Mouse (Mus musculus) limb, embryonic 11.5 days (tissue): ENCODE results near the gene Notch1. TPM values are rescaled to one million over a fixed set of nuclear protein-coding genes. Genes with fewer than 3 reads are reported as not detected.

Experiments
- ATAC-seq: fragments of 200-750 bp; cut with Nextera tagmentation; 2 replicates; pipeline ENCODE4 v1.8.0; 2017; ENCODE audit warnings: low read depth; ENCODE audit not compliant: insufficient number of reproducible peaks, low FRiP score, low TSS enrichment
- DNase-seq: peaks from one replicate; pipeline ENCODE4 v3.0.0-alpha.2; 2015; ENCODE audit warnings: low spot score
- H3K27ac ChIP-seq: fragments of 300-500 bp; sonication (generic); replicated peaks from 2 replicates; pipeline ENCODE4 v1.5.1; 2014; ENCODE audit warnings: low read depth, mild to moderate bottlenecking, low read length
- H3K27me3 ChIP-seq: fragments of 300-500 bp; sonication (generic); 2 replicates; pipeline ENCODE4 v1.6.1; 2014; ENCODE audit warnings: mild to moderate bottlenecking, low read length, mixed read lengths; ENCODE audit not compliant: control insufficient read depth, insufficient read depth
- H3K36me3 ChIP-seq: fragments of 300-500 bp; sonication (generic); 2 replicates; pipeline ENCODE4 v1.6.1; 2014; ENCODE audit warnings: mild to moderate bottlenecking, low read length, moderate library complexity, mixed read lengths; ENCODE audit not compliant: control insufficient read depth, insufficient read depth
- H3K4me1 ChIP-seq: fragments of 300-500 bp; sonication (generic); 2 replicates; pipeline ENCODE4 v1.6.1; 2014; ENCODE audit warnings: low read length, mixed read lengths; ENCODE audit not compliant: control insufficient read depth, insufficient read depth
- H3K4me2 ChIP-seq: fragments of 300-500 bp; sonication (generic); 2 replicates; pipeline ENCODE4 v1.6.1; 2014; ENCODE audit warnings: low read depth, mild to moderate bottlenecking, moderate library complexity; ENCODE audit not compliant: severe bottlenecking
- H3K4me3 ChIP-seq: fragments of 300-500 bp; sonication (generic); 2 replicates; pipeline ENCODE4 v1.5.1; 2014; ENCODE audit warnings: low read depth, low read length
- H3K9ac ChIP-seq: fragments of 300-500 bp; sonication (generic); 2 replicates; pipeline ENCODE4 v1.6.1; 2014; ENCODE audit warnings: mild to moderate bottlenecking, low read length
- H3K9me3 ChIP-seq: fragments of 300-500 bp; sonication (generic); 2 replicates; pipeline ENCODE4 v1.6.1; 2016; ENCODE audit warnings: low read length; ENCODE audit not compliant: control insufficient read depth
- WGBS: fragments of 180-500 bp; shearing (Covaris S2); extraction: QIAGEN DNeasy Blood & Tissue Kit; methylation state at CpG from one replicate; pipeline ENCODE4 v1.1.7; 2014; 5-methylcytosine and 5-hydroxymethylcytosine counted together
- polyA plus RNA-seq: library from polyadenylated mRNA; unstranded; fragments of >200 nt; fragmentation: Nextera tagmentation; extraction: Ambion mirVana; gene quantifications from 2 replicates; pipeline ENCODE4 v1.2.1, GENCODE M21; 2014

Notch1 gene
- polyA plus RNA-seq, 1 experiment from 2014 or later, result 14.5 TPM

DNA sequence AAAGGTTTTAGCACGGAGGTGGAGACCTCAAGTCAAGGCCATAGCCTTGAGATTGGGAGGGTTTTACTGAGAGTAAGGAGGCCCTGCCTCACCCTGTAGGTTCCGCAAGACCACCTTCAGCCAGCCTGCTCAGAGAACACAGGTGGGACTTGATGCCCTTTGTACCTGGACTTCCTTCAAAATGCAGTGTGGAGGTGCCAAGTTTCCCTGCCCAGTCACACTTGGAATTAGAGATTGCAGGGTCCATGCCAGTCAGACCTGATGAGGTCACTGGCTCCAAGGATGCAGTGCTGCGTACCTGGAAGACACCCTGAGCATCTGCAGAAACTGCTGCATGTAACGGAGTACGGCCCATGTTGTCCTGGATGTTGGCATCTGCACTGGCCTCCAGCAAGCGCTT, 53.1 kb downstream of the Notch1 start:
- ATAC-seq (no peak), DNase-seq (no peak)
- Histone ChIP-seq H3K4me1 (peaks cover 14% of the 10 kb centered on the region), H3K27me3 (no peaks in the 10 kb centered on the region), H3K4me2 (no peak overlapping the region), H3K4me3 (no peak overlapping the region), H3K9me3 (no peaks in the 10 kb centered on the region), H3K9ac (no peak overlapping the region), H3K36me3 (peaks cover 24% of the 10 kb centered on the region), H3K27ac (no peak overlapping the region)
- WGBS, result 95% methylated on average over 6 of the region's 6 CpGs

DNA sequence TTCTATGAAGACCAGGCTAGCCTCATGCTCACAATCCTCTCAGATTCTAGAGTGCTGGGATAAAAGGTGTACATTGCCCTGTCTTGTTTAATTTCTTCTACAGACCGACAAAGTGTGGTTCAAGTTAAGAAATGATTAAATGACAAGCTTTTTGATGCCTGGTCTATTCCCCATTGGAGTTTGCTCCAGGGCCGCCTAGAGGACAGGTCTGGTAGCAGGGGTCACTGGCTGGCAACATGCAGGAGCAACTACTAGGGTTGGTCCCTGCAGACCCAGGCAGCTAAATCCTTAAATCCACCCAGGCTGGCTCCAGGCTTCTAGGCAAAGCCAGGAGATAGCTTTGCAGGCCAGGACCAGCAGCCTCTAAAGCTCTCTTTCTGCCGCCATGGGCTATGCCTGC, 53.5 kb downstream of the Notch1 start:
- ATAC-seq (no peak), DNase-seq (no peak)
- Histone ChIP-seq H3K4me1 (peaks cover 17% of the 10 kb centered on the region), H3K4me2 (no peak overlapping the region), H3K36me3 (peaks cover 22% of the 10 kb centered on the region), H3K9ac (no peak overlapping the region), H3K9me3 (no peaks in the 10 kb centered on the region), H3K4me3 (no peak overlapping the region), H3K27me3 (no peaks in the 10 kb centered on the region), H3K27ac (no peak overlapping the region)
- 83% methylated on average over 3 of the region's 3 CpGs for WGBS

DNA sequence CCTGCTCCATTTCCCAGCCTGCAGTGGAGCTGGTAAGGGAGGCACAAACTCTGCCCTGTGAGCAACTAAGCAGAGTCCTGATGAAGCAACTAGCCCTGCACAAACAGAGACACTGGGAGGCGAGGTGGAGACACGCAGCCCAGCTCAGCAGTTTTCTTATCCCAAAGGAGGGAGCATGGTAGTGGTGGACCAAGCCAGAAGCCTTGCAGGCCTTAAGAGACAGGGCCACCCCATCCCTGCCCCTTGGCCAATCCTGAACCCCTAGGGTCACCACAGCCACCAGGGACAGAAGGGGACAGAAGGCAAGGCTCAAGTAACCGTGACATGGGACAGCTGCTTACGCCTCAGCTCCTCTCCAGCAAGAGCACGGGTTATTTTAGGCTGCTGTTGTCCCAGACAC, 54.8 kb downstream of the Notch1 start:
- Histone ChIP-seq H3K27ac (no peak overlapping the region), H3K9ac (no peak overlapping the region), H3K27me3 (no peaks in the 10 kb centered on the region), H3K4me1 (peaks cover 17% of the 10 kb centered on the region), H3K9me3 (no peaks in the 10 kb centered on the region), H3K4me3 (no peak overlapping the region), H3K36me3 (peaks cover 16% of the 10 kb centered on the region), H3K4me2 (no peak overlapping the region)
- ATAC-seq, result no peak
- WGBS, result 85% methylated on average over 5 of the region's 5 CpGs
- DNase-seq, result no peak

DNA sequence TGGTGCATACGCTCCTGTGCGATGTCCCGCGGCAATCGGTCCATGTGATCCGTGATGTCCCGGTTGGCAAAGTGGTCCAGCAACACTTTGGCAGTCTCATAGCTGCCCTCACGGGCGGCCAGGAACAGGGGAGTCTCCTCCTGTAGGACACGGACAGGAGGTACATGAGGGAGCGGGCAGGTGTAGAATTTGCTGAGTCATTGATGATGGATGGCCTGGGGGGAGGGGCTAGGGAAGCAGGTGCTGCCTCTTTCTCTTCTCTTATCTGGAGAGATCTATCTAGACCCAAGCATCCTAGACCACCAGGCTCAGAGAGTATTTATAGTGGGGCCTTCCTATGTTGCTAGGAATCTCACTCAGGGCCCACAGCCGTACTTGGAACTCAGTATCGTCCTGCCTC, 55.6 kb downstream of the Notch1 start:
- WGBS, result 89% methylated on average over 13 of the region's 13 CpGs
- Histone ChIP-seq H3K4me1 (peaks cover 17% of the 10 kb centered on the region), H3K27ac (no peak overlapping the region), H3K9me3 (no peaks in the 10 kb centered on the region), H3K4me2 (no peak overlapping the region), H3K9ac (no peak overlapping the region), H3K4me3 (no peak overlapping the region), H3K36me3 (peaks cover 16% of the 10 kb centered on the region), H3K27me3 (no peaks in the 10 kb centered on the region)
- no peak for ATAC-seq
- no peak for DNase-seq

DNA sequence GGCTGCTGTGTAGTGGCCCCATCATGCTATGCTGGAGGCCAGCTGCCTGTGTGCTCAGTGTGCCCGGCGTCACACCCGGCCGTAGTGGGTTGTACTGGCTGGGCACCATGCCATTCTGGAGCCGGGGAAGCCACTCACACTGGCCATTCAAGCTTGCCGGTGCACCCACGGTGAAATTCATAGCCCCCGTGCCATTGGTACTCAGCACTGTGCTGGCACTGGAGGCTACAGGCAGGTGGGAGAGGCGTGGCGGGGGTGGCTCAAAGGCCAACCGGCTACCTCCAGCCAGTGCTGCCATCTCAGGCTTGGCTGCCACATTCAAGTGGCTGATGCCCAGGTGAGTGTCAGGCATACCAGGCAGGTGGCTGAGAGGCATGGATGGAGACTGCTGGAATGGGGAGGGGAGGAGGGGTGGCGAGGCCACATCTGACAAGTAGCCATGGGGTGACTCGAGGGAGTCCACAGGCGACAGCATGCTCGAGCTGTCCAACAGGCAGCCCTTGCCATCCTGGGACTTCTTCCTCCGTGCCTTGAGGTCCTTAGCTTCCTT, 56.3 kb downstream of the Notch1 start:
- Histone ChIP-seq H3K27ac (no peak overlapping the region), H3K4me3 (no peak overlapping the region), H3K9ac (no peak overlapping the region), H3K9me3 (no peaks in the 10 kb centered on the region), H3K4me2 (no peak overlapping the region), H3K36me3 (peaks cover 16% of the 10 kb centered on the region), H3K27me3 (no peaks in the 10 kb centered on the region), H3K4me1 (peaks cover 17% of the 10 kb centered on the region)
- DNase-seq, result no peak
- WGBS, result 94% methylated on average over 16 of the region's 16 CpGs
- ATAC-seq, result no peak; the same call in 1 of the 2 replicates

DNA sequence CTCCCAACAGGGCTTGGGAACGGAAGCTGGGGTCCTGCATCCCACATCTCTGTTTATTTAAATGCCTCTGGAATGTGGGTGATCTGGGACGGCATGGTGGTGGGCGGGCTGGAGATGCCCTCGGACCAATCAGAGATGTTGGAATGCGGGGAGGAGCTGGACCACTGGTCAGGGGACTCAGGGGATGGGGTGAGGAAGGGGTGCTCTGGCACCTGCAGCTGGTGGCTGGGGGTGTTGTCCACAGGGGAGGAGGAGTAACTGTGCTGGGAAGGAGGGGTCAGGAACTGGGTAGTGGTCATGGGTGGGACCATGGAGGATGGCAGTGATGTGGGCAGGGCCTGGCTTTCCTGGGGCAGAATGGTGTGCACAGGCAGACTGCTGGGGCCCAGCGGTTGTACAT, 57.0 kb downstream of the Notch1 start:
- DNase-seq (peak; percentile 33), ATAC-seq (peak; percentile 31)
- Histone ChIP-seq H3K27me3 (no peaks in the 10 kb centered on the region), H3K9ac (no peak overlapping the region), H3K9me3 (no peaks in the 10 kb centered on the region), H3K4me1 (peaks cover 17% of the 10 kb centered on the region), H3K4me3 (no peak overlapping the region), H3K36me3 (peaks cover 11% of the 10 kb centered on the region), H3K27ac (no peak overlapping the region), H3K4me2 (no peak overlapping the region)
- WGBS, result 38% methylated on average over 6 of the region's 6 CpGs

DNA sequence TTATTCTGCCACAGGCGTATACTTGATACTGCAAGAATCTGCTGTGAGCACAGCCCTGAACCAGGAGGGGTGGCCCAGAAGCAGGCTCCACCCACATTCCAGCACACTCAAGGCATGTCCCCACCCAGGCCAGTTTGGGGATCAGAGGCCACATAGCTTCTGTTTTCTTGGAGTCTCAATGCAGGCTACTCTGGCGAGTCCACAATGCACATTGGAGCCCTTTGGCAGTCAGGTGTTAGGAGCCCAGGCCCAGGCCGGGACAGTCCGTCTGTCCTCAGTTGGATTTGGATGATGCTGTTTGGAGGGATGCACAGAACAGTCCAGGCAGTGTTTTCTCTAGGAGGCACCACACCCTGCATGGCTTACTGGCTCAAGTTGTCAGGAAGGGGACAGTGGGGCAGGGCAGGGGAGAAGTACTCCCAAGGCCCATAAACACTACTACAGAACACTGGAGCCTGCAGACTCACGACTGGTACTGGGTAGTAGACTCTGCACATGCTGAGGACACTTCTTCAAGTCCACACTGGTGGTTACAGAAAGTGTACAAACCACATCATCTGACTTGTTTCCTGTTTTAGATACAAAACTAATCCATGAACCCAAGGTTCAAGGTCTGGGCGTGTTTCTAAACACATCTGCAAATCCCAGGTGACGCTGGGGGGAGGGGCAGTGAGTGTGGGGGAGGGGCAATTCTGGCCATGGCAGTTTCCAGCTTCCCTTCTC, 57.9 kb downstream of the Notch1 start:
- peaks cover 9% of the 10 kb centered on the region for H3K36me3 ChIP-seq
- 0 out of 2 replicates have a peak overlapping the region, but pooled peaks have one; percentile 30 for H3K27ac ChIP-seq
- no peaks in the 10 kb centered on the region for H3K9me3 ChIP-seq
- ATAC-seq (peak; percentile 67; the same call in 1 of the 2 replicates), DNase-seq (peak; percentile 58)
- H3K4me1 ChIP-seq, result peaks cover 17% of the 10 kb centered on the region
- H3K27me3 ChIP-seq, result no peaks in the 10 kb centered on the region
- no peak overlapping the region for H3K4me2 ChIP-seq
- WGBS, result 35% methylated on average over 7 of the region's 7 CpGs
- no peak overlapping the region for H3K4me3 ChIP-seq
- no peak overlapping the region; the same call in 1 of the 2 replicates for H3K9ac ChIP-seq

DNA sequence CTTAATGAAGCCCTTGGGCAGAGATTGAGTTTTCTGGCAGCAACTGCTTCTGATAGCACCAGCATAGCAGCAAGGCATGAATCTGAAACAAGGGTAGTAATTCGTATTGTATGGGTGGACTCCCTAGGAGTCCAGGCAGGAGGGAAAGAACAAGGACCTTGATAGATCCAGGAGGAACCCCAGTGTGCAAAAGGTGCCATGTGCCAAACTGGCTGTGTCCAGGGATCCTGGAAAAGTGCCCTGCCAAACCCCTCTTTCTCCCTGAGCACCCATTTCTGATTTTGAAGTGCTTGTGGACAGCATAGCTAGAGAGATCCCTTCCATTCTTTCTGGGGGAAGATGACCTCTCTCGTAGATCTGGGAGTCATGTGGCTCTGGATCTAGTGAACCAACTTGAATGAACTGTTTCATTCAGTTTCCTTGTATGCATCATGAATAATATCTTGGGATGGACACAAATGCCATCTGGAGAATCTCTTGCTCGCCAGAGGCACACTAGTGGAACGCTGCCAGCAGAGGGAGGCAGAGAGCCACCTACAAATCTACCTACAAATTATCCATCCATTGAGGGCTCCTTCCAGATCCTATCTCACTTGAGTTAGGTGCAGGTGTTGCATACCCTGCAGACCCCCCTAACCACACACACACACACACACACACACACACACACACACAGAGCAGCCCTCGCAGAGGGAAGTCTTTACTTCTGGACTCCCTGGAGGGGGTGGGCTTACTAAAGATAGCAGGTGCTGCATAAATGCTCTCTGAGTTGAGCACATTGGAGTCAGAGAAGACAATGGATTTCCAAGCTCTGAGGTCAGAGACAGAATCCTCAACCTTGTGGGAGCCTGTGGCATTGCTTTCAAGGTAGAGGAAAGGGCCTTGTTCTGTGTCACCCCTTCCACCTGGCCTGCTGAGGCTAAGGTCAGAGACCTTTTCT, 67.1 kb downstream of the Notch1 start:
- Histone ChIP-seq H3K4me3 (no peak overlapping the region), H3K36me3 (no peaks in the 10 kb centered on the region), H3K9ac (no peak overlapping the region), H3K9me3 (no peaks in the 10 kb centered on the region), H3K27ac (no peak overlapping the region), H3K4me1 (peaks cover 6% of the 10 kb centered on the region), H3K4me2 (no peak overlapping the region), H3K27me3 (no peaks in the 10 kb centered on the region)
- WGBS, result 21% methylated on average over 5 of the region's 5 CpGs
- ATAC-seq (no peak), DNase-seq (peak; percentile 92)
